Mouse (Mus musculus): Measurements from ENCODE around the gene Taco1.
"Not testable (repeated sequence)": the region's sequence is repeated elsewhere in the genome, so short reads cannot be mapped to it uniquely, and the experiment has no call there.

Taco1 gene

DNA sequence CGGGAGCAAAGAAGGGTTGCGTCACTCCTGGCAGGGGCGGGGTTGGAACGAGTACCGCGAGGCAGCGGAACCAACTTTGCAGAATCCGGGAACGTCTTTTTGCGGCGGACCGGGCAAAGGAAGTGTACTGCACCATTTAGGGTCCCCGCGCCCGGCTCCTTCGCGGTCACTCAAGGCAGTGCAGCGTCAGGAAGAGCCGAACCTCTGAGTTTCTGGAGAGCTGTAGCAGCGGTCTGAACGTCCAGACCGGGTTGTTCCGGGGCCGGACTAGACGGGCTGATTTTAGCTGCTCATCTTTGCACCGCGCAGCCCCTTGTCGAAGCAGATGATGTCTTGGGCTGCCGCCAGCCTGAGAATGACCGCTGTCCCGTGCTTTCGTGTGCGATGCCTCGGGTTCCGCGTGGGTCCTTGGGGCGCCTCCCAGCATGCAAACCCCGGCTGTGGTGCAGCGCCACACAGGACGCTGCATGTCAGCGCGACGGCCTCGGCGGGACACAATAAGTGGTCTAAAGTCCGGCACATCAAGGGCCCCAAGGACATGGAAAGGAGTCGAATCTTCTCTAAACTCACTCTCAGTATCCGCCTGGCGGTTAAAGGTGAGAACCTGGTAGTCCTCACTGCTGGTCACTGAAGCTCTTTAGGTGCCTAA is at the start of gene Taco1:
Taco1 (plus strand) TSS at position 139 of the 649 bp plus-strand sequence.
- DNase-seq (ENCODE audit: low read depth, low spot score): peak; percentile 97

DNA sequence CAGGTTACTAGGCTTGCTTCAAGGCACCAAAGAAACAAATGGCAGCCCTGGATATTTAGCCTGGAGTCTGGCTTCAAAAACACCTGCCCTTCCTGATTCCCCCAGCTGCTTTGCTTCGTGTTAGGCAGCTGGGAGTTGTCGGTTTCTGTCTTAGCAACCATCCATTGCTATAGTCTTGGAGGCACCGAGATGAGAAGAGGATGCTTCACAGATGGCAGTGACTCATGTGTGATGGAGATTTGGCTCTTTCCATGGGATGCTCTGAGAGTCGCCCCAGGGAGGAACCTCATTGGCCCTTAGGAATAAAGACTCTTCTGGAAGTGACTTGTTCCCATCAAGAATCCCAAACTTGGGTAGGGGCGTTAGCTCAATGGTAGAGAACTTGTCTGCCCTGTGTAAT is 49.4 kb upstream of the Taco1 start:
- no peak for DNase-seq (ENCODE audit: low read depth, low spot score)

DNA sequence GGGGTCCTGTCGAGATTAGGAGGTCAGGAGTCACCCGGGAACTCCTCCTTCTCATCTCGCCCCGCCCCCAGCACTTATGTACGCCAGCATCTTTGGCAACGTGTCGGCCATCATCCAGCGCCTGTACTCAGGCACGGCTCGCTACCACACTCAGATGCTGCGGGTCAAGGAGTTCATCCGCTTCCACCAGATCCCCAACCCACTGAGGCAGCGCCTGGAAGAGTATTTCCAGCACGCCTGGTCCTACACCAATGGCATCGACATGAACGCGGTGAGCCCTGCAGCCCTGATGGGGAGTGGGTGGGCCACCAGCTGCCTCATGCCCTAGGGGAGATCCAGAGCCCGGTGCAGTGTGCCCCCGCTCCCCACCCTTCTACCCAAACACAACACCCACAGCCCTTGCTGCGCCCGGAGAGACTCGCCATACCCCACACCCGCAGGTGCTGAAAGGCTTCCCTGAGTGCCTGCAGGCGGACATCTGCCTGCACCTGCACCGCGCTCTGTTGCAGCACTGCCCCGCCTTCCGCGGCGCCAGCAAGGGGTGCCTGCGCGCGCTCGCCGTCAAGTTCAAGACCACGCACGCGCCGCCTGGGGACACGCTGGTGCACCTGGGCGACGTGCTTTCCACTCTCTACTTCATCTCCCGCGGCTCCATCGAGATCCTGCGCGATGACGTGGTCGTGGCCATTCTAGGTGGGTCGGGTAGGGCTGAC is 45.7 kb upstream of the Taco1 start:
- DNase-seq (ENCODE audit: low read depth, low spot score): no peak

DNA sequence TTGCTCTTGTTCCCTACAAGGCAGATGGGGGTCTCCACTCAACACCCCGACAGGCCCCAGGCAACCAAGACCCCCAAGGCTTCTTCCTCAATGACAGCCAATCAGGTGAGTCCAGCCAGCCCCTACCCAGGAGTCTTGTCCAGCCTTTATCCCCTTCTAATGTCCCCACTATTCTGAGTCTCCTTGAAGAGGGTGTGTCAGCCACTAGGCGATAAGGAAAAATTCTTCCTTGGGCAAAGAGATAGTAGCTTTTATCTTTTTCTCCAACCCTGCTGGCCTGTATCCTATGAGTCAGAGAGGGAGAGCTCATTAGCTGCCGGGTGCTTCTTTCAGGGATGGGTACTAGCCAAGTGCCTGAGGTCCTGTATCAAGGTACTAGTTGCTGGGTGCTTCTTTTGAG is 40.1 kb upstream of the Taco1 start:
- DNase-seq (ENCODE audit: low read depth, low spot score): no peak

DNA sequence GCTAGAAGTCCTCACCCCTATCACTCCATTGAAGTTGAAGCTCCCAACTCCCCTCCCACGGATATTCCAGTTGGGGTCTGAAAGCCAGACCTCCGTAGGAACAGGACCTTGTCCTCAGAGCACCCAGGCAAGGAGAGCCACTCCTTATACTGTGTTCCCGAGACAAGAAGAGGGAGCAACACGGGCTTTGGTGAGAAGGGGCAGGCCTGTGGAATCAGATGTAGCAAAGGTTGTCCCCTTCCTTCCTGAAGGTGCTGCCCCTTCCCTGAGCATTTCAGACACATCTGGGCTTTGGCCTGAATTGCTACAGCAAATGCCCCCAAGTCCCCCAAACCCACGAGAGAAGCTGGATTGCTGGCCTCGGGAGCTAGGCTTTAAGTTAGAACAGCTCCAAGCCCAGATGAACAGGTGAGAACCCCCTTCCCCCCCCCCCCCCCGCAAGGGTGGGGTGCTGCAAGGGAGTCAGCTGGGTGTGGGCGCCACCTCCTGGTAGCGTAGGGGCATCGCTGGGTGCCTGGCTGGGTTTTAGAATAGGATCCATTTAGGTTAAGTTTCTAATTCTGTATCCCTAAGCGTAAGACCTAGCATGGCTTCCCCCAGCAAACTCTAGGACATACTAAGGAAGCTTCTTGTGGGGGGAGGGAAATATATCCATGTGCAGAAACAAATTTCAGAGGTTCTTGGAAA is 39.3 kb upstream of the Taco1 start:
- DNase-seq (ENCODE audit: low read depth, low spot score): peak; percentile 67

DNA sequence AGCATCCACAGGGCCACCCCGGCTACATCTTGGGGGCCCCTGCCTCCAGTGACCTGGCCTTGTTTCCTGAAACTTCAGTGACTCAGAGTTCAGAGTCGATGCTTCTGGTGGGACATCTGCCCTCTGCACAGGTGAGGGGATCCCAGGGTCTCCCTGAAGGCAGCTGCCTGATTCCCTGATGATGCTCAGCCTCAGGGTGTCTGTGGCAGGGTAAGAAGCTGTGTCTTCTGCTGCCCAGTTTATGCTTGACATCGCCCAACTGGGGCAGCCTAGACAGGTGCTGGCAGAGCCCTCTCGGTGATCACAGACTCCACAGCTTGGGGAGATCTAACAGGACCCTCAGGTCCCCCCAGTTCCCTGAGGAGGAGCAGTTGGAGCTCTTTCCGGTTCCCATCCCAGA is 38.3 kb upstream of the Taco1 start:
- no peak for DNase-seq (ENCODE audit: low read depth, low spot score)

DNA sequence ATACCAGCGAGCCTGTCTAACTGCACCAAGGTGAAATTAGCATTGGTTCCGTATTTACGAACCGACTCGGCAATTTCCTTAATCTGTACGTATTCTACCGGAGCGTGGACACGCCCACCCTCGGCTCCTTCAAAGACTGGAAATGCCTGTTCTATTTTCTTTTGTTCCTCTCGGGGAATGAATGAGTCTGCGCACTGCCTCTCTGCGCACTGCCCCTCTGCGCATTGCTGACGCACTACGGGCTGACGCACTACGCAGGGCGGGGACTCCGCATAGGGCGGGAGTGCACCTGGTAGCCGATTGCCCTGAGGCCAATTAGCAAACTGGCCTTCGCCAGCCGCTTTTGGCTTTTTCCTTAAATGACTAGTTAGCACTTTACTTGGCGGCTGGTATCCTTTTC is 33.8 kb upstream of the Taco1 start:
- not testable (repeated sequence) for DNase-seq (ENCODE audit: low read depth, low spot score)

DNA sequence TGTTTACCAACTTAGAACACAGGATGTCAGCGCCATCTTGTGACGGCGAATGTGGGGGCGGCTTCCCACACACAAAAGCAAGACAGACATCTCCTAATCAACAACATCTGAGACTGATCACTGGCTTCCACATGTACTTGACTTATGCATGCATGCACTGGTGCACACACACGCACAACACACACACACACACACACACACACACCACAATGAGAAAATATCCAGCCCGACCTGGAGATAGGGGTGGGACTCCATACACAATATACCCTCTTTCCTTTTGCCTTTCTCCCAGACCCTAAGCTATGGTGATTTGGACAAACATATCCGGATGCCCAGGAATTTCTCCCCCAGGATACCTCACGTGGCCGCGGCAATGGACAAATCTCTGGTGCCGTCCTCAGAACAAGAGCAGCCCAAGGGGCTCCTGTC is 32.4 kb upstream of the Taco1 start:
- DNase-seq (ENCODE audit: low read depth, low spot score): no peak

DNA sequence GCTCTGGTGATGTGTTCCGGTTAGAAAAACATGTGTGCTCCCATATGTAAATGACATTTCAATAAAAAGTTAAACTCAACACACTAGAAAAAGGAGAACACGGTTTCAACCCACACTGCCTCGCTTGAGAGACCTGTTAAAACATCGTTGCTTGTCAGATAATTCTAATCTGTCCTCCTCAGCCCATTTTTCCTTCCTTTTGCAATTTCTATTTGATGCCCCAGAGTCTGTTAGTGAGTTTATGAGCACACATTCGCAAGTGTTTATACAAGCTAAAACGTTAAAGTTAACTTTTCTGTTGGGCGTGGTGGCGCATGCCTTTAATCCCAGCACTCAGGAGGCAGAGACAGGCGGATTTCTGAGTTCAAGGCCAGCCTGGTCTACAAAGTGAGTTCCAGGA is 30.9 kb upstream of the Taco1 start:
- no peak for DNase-seq (ENCODE audit: low read depth, low spot score)

DNA sequence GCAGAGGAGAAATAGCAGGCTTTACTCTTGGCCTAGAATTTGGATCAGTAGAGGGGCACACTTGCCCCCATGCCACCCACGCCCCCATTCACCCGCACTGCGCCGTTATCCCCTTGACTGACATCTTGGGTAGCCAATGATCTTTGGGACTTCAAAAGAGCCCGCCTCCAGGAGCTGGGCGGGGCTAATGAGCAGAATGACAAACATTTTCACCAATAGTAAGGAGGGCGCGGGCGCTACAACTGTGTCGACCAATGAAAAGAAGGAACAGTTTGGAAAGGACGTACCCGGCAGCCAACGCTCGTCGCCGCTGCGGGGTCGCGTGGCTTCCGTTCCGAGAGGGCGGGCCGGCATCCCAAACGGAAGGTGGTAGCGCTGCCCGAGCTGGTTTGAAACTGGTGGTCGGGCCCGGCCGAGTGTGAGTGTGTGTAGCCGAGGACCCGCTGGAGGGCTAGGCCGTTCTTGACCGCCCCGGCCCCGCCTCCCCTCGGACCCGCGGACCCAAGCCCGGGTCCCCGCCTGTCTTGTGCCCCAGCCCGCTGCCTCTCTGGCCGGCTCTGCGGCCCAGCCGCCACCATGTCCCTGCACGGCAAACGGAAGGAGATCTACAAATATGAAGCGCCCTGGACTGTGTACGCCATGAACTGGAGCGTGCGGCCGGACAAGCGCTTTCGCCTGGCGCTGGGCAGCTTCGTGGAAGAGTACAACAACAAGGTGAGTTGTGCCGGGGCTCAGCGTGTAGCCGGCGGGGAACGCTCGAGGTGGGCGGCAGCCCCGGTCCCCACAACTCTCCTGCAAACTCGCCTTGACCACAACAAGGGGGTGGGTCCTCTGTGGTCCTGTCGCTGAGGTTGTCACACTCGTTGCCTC is 29.1 kb upstream of the Taco1 start, which contains the start of gene Dcaf7:
Dcaf7 (plus strand) TSS at position 325 of the 870 bp plus-strand sequence.
- peak; percentile 99 for DNase-seq (ENCODE audit: low read depth, low spot score)

DNA sequence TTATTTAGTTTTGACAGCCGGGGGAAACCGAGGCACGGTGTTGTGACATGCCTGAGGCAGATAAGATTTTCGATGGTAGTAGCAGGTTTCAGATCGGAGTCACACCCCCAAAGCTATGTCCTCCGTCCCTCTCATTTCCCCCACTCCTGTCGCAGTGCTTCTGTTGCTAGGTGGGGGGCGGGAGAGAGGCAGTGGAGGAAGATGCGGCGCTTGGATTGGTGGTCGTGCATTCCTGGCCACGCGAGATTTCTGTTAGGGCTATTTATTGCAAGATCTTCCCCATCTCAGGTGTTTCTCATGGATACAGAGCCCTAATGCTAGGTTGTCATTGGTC is 28.5 kb upstream of the Taco1 start:
- DNase-seq (ENCODE audit: low read depth, low spot score): peak; percentile 82

DNA sequence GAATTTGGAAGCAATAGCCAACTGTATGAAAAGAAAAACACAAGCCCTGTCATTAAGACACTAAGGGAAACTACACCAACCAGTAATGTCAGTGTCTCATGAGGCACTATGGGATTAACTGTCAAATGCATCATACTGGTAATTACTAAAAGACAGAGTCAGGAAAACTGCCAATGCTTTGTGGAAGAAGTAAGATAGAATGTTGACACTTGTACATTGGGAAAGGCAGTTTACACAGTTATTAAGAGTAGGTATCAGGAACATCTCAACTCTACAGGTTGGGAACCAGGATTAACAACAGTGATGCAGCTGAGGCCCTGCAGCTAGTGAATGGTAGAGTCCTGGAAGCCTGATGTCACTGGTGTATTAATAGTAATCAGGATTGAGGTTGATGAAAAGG is 21.5 kb upstream of the Taco1 start:
- no peak for DNase-seq (ENCODE audit: low read depth, low spot score)

DNA sequence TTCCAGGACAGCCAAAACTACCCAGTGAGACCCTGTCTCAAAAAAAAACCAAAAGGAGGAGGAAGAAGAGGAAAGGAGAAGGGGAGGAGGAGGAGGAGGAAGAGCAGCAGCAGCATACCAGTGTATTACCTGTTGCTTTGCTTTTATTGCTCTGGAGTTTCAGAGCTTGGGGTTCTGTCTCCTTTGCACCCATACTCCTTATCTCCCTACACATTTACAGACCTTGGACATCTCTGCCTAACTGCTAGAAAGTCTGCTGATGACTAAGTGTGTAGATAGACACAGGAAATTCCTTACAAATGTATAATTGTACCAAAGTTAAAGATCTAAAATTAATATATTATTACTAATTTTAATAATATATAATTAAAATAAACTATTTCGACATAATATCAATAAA is 20.6 kb upstream of the Taco1 start:
- no peak for DNase-seq (ENCODE audit: low read depth, low spot score)

DNA sequence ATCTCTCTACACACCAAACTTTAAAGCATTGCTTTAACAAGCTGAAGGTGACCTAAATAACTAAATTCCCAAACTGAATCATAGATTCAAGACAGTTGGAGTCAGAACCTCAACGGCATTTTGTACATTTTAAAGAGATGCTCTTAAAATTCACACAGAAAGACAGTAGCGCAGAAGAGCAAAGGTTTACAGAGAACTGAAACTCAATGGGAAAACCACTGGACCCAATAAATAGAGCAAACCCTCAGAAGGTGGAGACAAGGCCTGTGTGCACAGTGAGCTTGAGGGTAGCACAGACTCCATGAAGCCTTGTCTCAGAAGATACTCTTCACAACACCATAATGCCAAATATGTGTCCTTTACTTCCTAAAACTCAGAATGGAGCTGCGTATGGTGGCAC is 20.1 kb upstream of the Taco1 start:
- no peak for DNase-seq (ENCODE audit: low read depth, low spot score)

DNA sequence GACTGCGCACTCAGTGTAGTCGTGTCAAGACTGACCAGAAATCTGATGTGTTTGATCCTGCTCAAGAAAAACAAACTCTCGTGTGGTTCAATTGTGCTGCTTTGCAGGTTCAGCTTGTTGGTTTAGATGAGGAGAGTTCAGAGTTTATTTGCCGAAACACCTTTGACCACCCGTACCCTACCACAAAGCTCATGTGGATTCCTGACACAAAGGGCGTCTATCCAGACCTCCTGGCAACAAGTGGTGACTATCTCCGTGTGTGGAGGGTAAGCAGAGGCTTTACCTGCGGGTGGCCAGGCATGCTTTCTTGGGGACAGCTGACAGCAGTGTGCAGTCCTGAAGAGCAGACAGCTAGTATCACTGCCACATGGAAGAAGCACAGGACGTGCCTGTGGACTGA is 19.3 kb upstream of the Taco1 start:
- DNase-seq (ENCODE audit: low read depth, low spot score): no peak

DNA sequence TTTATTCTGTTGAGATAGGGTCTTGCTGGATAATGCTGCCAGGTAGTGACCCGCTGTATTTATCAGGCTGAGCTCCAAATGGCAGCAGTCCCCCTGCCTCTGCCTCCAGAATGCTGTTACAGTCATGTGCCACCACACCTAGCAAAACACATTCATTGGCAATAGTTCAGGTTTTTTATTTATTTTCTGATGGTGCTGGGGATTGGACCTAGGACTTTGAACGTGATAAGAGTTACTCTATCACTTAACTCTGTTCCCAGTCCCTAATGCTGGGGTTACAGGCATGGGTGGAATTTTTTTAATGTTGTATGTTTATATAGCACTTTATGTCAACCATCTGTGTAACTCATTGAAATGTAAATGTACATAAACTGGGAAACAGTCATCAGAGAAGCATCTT is 11.9 kb upstream of the Taco1 start:
- no peak for DNase-seq (ENCODE audit: low read depth, low spot score)

DNA sequence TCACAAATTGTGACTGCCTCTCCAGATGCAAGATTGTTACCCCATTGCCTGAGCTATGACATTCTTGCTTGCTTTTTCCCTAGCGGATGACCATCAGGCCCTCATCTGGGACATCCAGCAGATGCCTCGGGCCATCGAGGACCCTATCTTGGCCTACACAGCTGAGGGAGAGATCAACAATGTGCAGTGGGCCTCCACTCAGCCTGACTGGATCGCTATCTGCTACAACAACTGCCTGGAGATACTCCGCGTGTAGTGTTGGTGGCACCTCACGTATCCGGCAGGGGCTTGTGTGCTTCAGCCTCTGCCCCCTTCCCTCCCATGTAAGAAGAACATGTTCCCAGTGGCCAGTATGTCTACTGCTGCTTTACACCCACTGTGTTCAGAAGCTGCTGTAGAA is 11.3 kb upstream of the Taco1 start:
- no peak for DNase-seq (ENCODE audit: low read depth, low spot score)

DNA sequence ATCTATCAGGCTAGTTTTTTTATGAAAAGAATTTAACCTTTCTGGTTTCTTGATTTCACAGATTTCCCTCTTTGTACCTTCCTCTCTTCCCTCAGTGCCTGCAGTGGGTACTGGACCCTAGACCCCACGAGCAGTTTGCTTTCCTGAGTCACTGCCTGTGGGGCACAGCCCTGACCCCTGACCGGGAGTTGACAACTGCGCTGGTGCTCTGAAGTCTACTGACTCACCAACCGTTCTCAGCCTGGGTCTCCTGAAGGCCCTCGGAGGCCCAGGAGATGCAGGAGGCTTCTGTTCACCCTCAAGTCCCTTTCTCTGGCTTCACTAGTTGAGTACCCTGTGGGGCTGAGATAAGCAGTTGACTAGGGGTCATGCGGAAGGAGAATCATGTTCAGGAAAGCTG is 10.5 kb upstream of the Taco1 start:
- no peak for DNase-seq (ENCODE audit: low read depth, low spot score)

DNA sequence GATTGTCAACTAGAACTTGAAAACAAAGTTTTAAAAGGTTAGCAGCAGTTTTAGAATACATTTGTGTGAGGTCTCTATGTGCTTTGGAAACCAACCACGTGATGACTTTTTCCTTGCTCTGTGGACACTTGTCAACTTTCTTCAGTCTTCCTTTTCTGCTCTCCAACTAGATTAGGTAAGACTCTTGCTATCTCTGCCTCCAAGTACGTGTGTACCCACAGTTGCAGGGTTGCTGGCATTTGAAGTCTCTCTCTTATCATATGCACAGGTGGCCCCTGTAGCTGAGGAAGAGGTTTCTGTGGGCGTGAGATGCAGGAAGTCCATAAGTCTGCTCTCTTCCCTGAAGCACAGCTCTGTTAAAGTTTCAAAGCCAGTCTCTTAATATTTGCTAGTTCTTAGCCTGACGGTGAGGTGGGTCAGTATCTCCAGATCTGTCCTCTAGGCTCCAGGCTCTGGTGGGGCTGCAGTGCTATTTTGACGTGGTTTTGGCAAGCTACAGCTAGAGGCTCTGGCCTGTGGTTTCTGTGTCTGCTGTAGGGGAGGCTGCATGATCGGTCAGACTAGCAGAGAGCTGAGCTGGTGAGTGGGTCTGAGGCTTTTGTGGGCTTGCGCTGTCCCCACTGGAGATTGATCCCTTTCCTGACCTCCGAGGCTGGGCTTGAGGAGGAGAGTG is 8.9 kb upstream of the Taco1 start:
- DNase-seq (ENCODE audit: low read depth, low spot score): no peak

DNA sequence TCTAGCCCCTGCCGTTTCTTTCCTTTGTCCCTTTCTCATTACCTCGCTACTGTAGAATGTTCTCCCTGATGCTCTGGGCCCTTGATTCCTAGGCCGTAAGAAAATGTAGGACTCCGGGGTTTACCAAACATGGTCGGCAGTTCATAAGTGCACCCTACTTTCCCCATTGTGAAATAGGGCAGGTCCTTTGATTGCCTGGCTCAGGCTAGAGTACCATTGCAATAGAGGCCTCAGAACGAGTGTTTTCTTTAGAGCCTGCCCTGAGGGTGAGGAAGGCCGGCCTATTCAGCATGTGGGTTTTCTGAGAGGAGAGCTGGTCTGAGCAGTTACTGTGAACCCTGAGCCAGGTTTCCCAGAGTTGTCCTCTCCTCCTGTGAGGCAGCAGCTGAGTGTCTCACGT is 7.8 kb upstream of the Taco1 start:
- no peak for DNase-seq (ENCODE audit: low read depth, low spot score)

DNA sequence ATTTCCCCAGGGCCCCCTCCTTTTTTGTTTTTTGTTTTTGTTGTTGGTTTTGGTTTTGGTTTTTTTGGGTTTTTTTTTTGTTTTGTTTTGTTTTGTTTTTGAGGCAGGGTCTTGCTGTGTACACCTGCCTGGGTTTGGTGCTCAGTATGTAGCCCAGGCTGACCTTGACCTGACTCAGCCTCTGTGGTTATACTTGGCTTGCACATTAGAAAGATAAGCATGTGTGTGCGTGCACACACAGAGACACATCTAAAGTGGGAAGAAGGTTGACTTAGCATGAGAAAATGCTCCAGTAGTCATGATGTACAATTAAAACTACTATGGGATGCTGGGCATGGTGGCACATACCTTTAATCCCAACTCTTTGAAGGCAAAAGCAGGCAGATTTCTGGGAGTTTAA is 5.3 kb upstream of the Taco1 start:
- DNase-seq (ENCODE audit: low read depth, low spot score): peak; percentile 19

Measured in 3T3-L1 (cell line).